Mouse (Mus musculus): ENCODE results near the gene Gak. TPM values are rescaled to one million over a fixed set of nuclear protein-coding genes. Genes with fewer than 3 reads are reported as not detected.

Gene Gak
- polyA plus RNA-seq, 1 experiment from 2014 or later, result 23.1 TPM

- DNase-seq (no peak), ATAC-seq (ENCODE audit: low read depth) (no peak)
- peaks cover 55% of the 10 kb centered on the region for H3K27me3 ChIP-seq
- no peaks in the 10 kb centered on the region for H3K9me3 ChIP-seq (replicated peaks)
- H3K36me3 ChIP-seq, result no peaks in the 10 kb centered on the region
- 72% methylated on average over 5 of the region's 5 CpGs for WGBS (ENCODE audit: insufficient replicate concordance)
- no peak overlapping the region for H3K4me3 ChIP-seq (replicated peaks)
- no peak overlapping the region for H3K27ac ChIP-seq
- H3K9ac ChIP-seq, result no peak overlapping the region
- no peak overlapping the region for H3K4me2 ChIP-seq
- peaks cover 9% of the 10 kb centered on the region; the same call in 1 of the 2 replicates for H3K4me1 ChIP-seq (replicated peaks)
Observed at GRCm38 (mm10) chr5:108547636-108548035, 81.9 kb downstream of the Gak start.

- ATAC-seq (ENCODE audit: low read depth) (0 out of 2 replicates have a peak, but pooled peaks have one; percentile 41), DNase-seq (no peak)
- no peaks in the 10 kb centered on the region for H3K9me3 ChIP-seq (replicated peaks)
- H3K4me1 ChIP-seq (replicated peaks), result no peaks in the 10 kb centered on the region
- H3K4me2 ChIP-seq, result no peak overlapping the region
- no peak overlapping the region for H3K4me3 ChIP-seq (replicated peaks)
- H3K27ac ChIP-seq, result no peak overlapping the region
- H3K9ac ChIP-seq, result no peak overlapping the region
- WGBS (ENCODE audit: insufficient replicate concordance), result 46% methylated on average over 7 of the region's 7 CpGs
- H3K36me3 ChIP-seq, result no peaks in the 10 kb centered on the region
- H3K27me3 ChIP-seq, result peaks cover 17% of the 10 kb centered on the region
Observed at GRCm38 (mm10) chr5:108543516-108544291, 85.9 kb downstream of the Gak start.

GRCm38 (mm10) chr5:108534188-108534587 lies 95.4 kb downstream of the Gak start:
- 75% methylated on average over 2 of the region's 2 CpGs for WGBS (ENCODE audit: insufficient replicate concordance)
- no peak for ATAC-seq (ENCODE audit: low read depth)
- H3K4me3 ChIP-seq (replicated peaks), result no peak overlapping the region

GRCm38 (mm10) chr5:108522597-108522996 lies 107.0 kb downstream of the Gak start:
- Histone ChIP-seq H3K27me3 (0 out of 2 replicates have a peak, but pooled peaks cover 4% of the 10 kb centered on the region), H3K9ac (no peak overlapping the region), H3K27ac (no peak overlapping the region), H3K4me1 (replicated peaks) (no peaks in the 10 kb centered on the region), H3K4me2 (no peak overlapping the region), H3K36me3 (no peaks in the 10 kb centered on the region), H3K4me3 (replicated peaks) (no peak overlapping the region), H3K9me3 (replicated peaks) (no peaks in the 10 kb centered on the region)
- WGBS (ENCODE audit: insufficient replicate concordance), result 60% methylated on average over 3 of the region's 3 CpGs
- DNase-seq (no peak), ATAC-seq (ENCODE audit: low read depth) (no peak)

More at GRCm38 (mm10) chr5:108534188-108534587, 95.4 kb downstream of the Gak start:
- Histone ChIP-seq H3K9me3 (replicated peaks) (peaks cover 5% of the 10 kb centered on the region; the same call in 1 of the 2 replicates), H3K27me3 (no peaks in the 10 kb centered on the region), H3K36me3 (no peaks in the 10 kb centered on the region), H3K4me2 (no peak overlapping the region), H3K27ac (no peak overlapping the region), H3K4me1 (replicated peaks) (no peaks in the 10 kb centered on the region), H3K9ac (no peak overlapping the region)
- no peak for DNase-seq

- H3K27me3 ChIP-seq, result 0 out of 2 replicates have a peak, but pooled peaks cover 4% of the 10 kb centered on the region
- no peak overlapping the region for H3K4me2 ChIP-seq
- no peak overlapping the region for H3K4me3 ChIP-seq (replicated peaks)
- ATAC-seq (ENCODE audit: low read depth), result no peak
- WGBS (ENCODE audit: insufficient replicate concordance), result 55% methylated on average over 3 of the region's 3 CpGs
- no peak overlapping the region for H3K27ac ChIP-seq
- H3K9ac ChIP-seq, result no peak overlapping the region
- H3K4me1 ChIP-seq (replicated peaks), result no peaks in the 10 kb centered on the region
- DNase-seq, result no peak
- no peaks in the 10 kb centered on the region for H3K9me3 ChIP-seq (replicated peaks)
- no peaks in the 10 kb centered on the region for H3K36me3 ChIP-seq
Observed at GRCm38 (mm10) chr5:108521896-108522295, 107.7 kb downstream of the Gak start.

- no peak for DNase-seq
Observed at GRCm38 (mm10) chr5:108521016-108521415, 108.5 kb downstream of the Gak start.

GRCm38 (mm10) chr5:108520153-108520552 lies 109.4 kb downstream of the Gak start:
- ATAC-seq (ENCODE audit: low read depth) (peak; percentile 15; the same call in 1 of the 2 replicates), DNase-seq (no peak)
- H3K27me3 ChIP-seq, result 0 out of 2 replicates have a peak, but pooled peaks cover 4% of the 10 kb centered on the region
- H3K4me1 ChIP-seq (replicated peaks), result no peaks in the 10 kb centered on the region
- no peak overlapping the region for H3K4me3 ChIP-seq (replicated peaks)
- no peaks in the 10 kb centered on the region for H3K9me3 ChIP-seq (replicated peaks)
- H3K4me2 ChIP-seq, result no peak overlapping the region
- H3K9ac ChIP-seq, result no peak overlapping the region
- WGBS (ENCODE audit: insufficient replicate concordance), result 58% methylated on average over 7 of the region's 7 CpGs
- H3K27ac ChIP-seq, result no peak overlapping the region
- H3K36me3 ChIP-seq, result no peaks in the 10 kb centered on the region

More at GRCm38 (mm10) chr5:108521016-108521415, 108.5 kb downstream of the Gak start:
- no peak overlapping the region for H3K9ac ChIP-seq
- H3K9me3 ChIP-seq (replicated peaks), result no peaks in the 10 kb centered on the region
- no peak overlapping the region for H3K4me2 ChIP-seq
- H3K27ac ChIP-seq, result no peak overlapping the region
- no peak overlapping the region for H3K4me3 ChIP-seq (replicated peaks)
- WGBS (ENCODE audit: insufficient replicate concordance), result 63% methylated on average over 2 of the region's 2 CpGs
- H3K4me1 ChIP-seq (replicated peaks), result no peaks in the 10 kb centered on the region
- 0 out of 2 replicates have a peak, but pooled peaks cover 4% of the 10 kb centered on the region for H3K27me3 ChIP-seq
- no peaks in the 10 kb centered on the region for H3K36me3 ChIP-seq
- ATAC-seq (ENCODE audit: low read depth), result no peak

Other genes with a start within 250 kb of the Gak start
- gene Pde6b, start 241.4 kb downstream of the Gak start, polyA plus RNA-seq (2015; fragmentation: Nextera tagmentation; extraction: Ambion mirVana), result 0.07 and 0.15 TPM in 2 replicates
- gene Atp5k, start 195.3 kb downstream of the Gak start, polyA plus RNA-seq (2015; fragmentation: Nextera tagmentation; extraction: Ambion mirVana), result 328 and 358 TPM in 2 replicates
- gene Mfsd7a, start 180.9 kb downstream of the Gak start, polyA plus RNA-seq (2015; fragmentation: Nextera tagmentation; extraction: Ambion mirVana), result 0.07 and 0.15 TPM in 2 replicates
- gene Pcgf3, start 168.5 kb downstream of the Gak start, polyA plus RNA-seq (2015; fragmentation: Nextera tagmentation; extraction: Ambion mirVana), result 5.7 and 7.8 TPM in 2 replicates
- gene Cplx1, start 79.7 kb downstream of the Gak start, polyA plus RNA-seq (2015; fragmentation: Nextera tagmentation; extraction: Ambion mirVana), result 0.06 and 0.09 TPM in 2 replicates
- gene Tmem175, start within 50 bp of the Gak start, polyA plus RNA-seq (2015; fragmentation: Nextera tagmentation; extraction: Ambion mirVana), result 12.9 and 13.9 TPM in 2 replicates
- gene Idua, start 30.6 kb upstream of the Gak start, polyA plus RNA-seq (2015; fragmentation: Nextera tagmentation; extraction: Ambion mirVana), result 3.4 and 3.8 TPM in 2 replicates
- gene Dgkq, start 39.9 kb upstream of the Gak start, polyA plus RNA-seq (2015; fragmentation: Nextera tagmentation; extraction: Ambion mirVana), result 2.9 and 3.6 TPM in 2 replicates
- 12.0 and 12.7 TPM in 2 replicates for gene Slc26a1, start 45.8 kb upstream of the Gak start, polyA plus RNA-seq (2015; fragmentation: Nextera tagmentation; extraction: Ambion mirVana)
- gene Fgfrl1, start 62.6 kb upstream of the Gak start, polyA plus RNA-seq (2015; fragmentation: Nextera tagmentation; extraction: Ambion mirVana), result 7.5 and 8.8 TPM in 2 replicates
- gene Rnf212, start 145.2 kb upstream of the Gak start, polyA plus RNA-seq (2015; fragmentation: Nextera tagmentation; extraction: Ambion mirVana), result 4.1 and 4.7 TPM in 2 replicates
- gene Tmed11, start 165.6 kb upstream of the Gak start, polyA plus RNA-seq (2015; fragmentation: Nextera tagmentation; extraction: Ambion mirVana), result not detected in 2 replicates
- gene Vmn2r8, start 179.1 kb upstream of the Gak start, polyA plus RNA-seq (2015; fragmentation: Nextera tagmentation; extraction: Ambion mirVana), result not detected in 2 replicates
- not detected in 2 replicates for gene Vmn2r9, start 222.8 kb upstream of the Gak start, polyA plus RNA-seq (2015; fragmentation: Nextera tagmentation; extraction: Ambion mirVana)

Measured in liver, embryonic 13.5 days (tissue).